Mouse (Mus musculus): Measurements from ENCODE around the gene Epb41l2. TPM values are rescaled to one million over a fixed set of nuclear protein-coding genes. Genes with fewer than 3 reads are reported as not detected.

Gene Epb41l2
- total RNA-seq, 2 experiments from 2014 or later: 27.2 to 32.6 TPM

- intact Hi-C loops (cut with DNase I): no loop called here
- DNase-seq: no peak
Observed at GRCm38 (mm10) chr10:25397767-25398690, 38.4 kb downstream of the Epb41l2 start.

GRCm38 (mm10) chr10:25399016-25399415 is 39.4 kb downstream of the Epb41l2 start:
- intact Hi-C loops (cut with DNase I): no loop called here
- no peak for DNase-seq

GRCm38 (mm10) chr10:25400076-25400475 is 40.5 kb downstream of the Epb41l2 start:
- no peak for DNase-seq
- intact Hi-C loops (cut with DNase I): no loop called here

GRCm38 (mm10) chr10:25400646-25401045 is 41.0 kb downstream of the Epb41l2 start:
- intact Hi-C loops (cut with DNase I): no loop called here
- DNase-seq: no peak

GRCm38 (mm10) chr10:25401356-25401755 is 41.8 kb downstream of the Epb41l2 start:
- intact Hi-C loops (cut with DNase I): no loop called here
- DNase-seq: no peak

GRCm38 (mm10) chr10:25402886-25403285 is 43.3 kb downstream of the Epb41l2 start:
- intact Hi-C loops (cut with DNase I): no loop called here
- no peak for DNase-seq

- no peak for DNase-seq
- intact Hi-C loops (cut with DNase I): no loop called here
Observed at GRCm38 (mm10) chr10:25403813-25404701, 44.5 kb downstream of the Epb41l2 start.

GRCm38 (mm10) chr10:25404702-25405098 is 45.1 kb downstream of the Epb41l2 start:
- intact Hi-C loops (cut with DNase I): loop anchor here (5.0 kb wide), 1 partner anchor 47 kb away; the partner anchor contains the start of gene Epb41l2
- no peak for DNase-seq

- intact Hi-C loops (cut with DNase I): loop anchor here (5.0 kb wide), 1 partner anchor 48 kb away; the partner anchor contains the start of gene Epb41l2
- DNase-seq: no peak
Observed at GRCm38 (mm10) chr10:25405551-25405950, 46.0 kb downstream of the Epb41l2 start.

GRCm38 (mm10) chr10:25406695-25407094 is 47.1 kb downstream of the Epb41l2 start:
- intact Hi-C loops (cut with DNase I): loop anchor here (5.0 kb wide), 1 partner anchor 49 kb away; the partner anchor contains the start of gene Epb41l2
- no peak for DNase-seq

- intact Hi-C loops (cut with DNase I): loop anchor here (5.0 kb wide), 1 partner anchor 51 kb away; the partner anchor contains the start of gene Epb41l2
- peak in 1 of 2 experiments; percentile 20 for DNase-seq
Observed at GRCm38 (mm10) chr10:25408136-25408650, 48.6 kb downstream of the Epb41l2 start.

- intact Hi-C loops (cut with DNase I): no loop called here
Observed at GRCm38 (mm10) chr10:25411836-25412373, 52.3 kb downstream of the Epb41l2 start.

GRCm38 (mm10) chr10:25415188-25415717 is 55.7 kb downstream of the Epb41l2 start:
- DNase-seq: no peak
- intact Hi-C loops (cut with DNase I): loop anchor here (5.0 kb wide), 1 partner anchor 148 kb away; no protein-coding TSS in a partner anchor

More at GRCm38 (mm10) chr10:25411836-25412373, 52.3 kb downstream of the Epb41l2 start:
- no peak for DNase-seq

GRCm38 (mm10) chr10:25416696-25417095 is 57.1 kb downstream of the Epb41l2 start:
- no peak for DNase-seq
- intact Hi-C loops (cut with DNase I): loop anchor here (5.0 kb wide), 1 partner anchor 149 kb away; no protein-coding TSS in a partner anchor

- intact Hi-C loops (cut with DNase I): no loop called here
- no peak for DNase-seq
Observed at GRCm38 (mm10) chr10:25426058-25426457, 66.5 kb downstream of the Epb41l2 start.

GRCm38 (mm10) chr10:25426814-25427213 is 67.2 kb downstream of the Epb41l2 start:
- DNase-seq: no peak
- intact Hi-C loops (cut with DNase I): no loop called here

- DNase-seq: no peak
- intact Hi-C loops (cut with DNase I): no loop called here
Observed at GRCm38 (mm10) chr10:25427523-25427922, 67.9 kb downstream of the Epb41l2 start.

- intact Hi-C loops (cut with DNase I): no loop called here
- no peak for DNase-seq
Observed at GRCm38 (mm10) chr10:25428658-25429057, 69.1 kb downstream of the Epb41l2 start.

- intact Hi-C loops (cut with DNase I): no loop called here
- no peak for DNase-seq
Observed at GRCm38 (mm10) chr10:25429346-25429745, 69.7 kb downstream of the Epb41l2 start.

- no peak for DNase-seq
- intact Hi-C loops (cut with DNase I): no loop called here
Observed at GRCm38 (mm10) chr10:25430862-25431261, 71.3 kb downstream of the Epb41l2 start.

All from gastrocnemius, postnatal 36 days (tissue).